Mouse (Mus musculus): ENCODE measurements around the gene Hs6st2. TPM values are rescaled to one million over a fixed set of nuclear protein-coding genes. Genes with fewer than 3 reads are reported as not detected.

Hs6st2 gene
- polyA plus RNA-seq (2012; rRNA removed), result 6.5 and 12.3 TPM in 2 replicates

DNA sequence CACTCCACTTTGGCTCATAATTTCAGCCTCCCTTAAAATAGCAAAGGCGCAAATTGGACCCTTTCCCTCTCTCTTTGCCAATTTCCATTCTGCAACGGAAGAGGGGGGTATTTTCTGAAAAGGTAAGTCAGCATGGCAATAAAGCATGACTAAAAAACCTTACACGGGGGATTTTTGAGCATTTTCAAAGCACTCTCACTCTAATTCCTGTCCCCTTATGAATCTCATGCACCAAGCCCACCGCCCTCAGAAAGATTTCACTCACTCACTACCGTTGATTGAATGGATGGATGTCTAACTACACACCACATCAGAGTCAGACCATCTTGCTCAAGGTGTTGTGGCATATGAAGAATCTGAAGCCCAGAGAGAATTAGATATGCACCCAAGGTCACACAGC is at the start of gene Hs6st2:
Hs6st2 (minus strand) TSS at position 101 of the 400 bp plus-strand sequence.

Other genes starting within 250 kb of the Hs6st2 start
- not detected in 2 replicates for gene Usp26, start 119.4 kb upstream of the Hs6st2 start, polyA plus RNA-seq (2012; rRNA removed)

All from central nervous system, embryonic 11.5 days (tissue).